Mouse (Mus musculus) myocyte (in vitro differentiated cells): ENCODE results near the gene Pdyn.

Experiments
- POLR2AphosphoS2 ChIP-seq: IDR thresholded peaks from one replicate; pipeline ENCODE4 v1.6.1; 2011; ENCODE audit warnings: low read depth, control low read depth; ENCODE audit not compliant: insufficient read length
- TCF12 ChIP-seq: IDR thresholded peaks from one replicate; pipeline ENCODE4 v1.6.1; 2011; ENCODE audit warnings: mild to moderate bottlenecking, control low read depth; ENCODE audit not compliant: poor library complexity, insufficient read depth, severe bottlenecking

DNA sequence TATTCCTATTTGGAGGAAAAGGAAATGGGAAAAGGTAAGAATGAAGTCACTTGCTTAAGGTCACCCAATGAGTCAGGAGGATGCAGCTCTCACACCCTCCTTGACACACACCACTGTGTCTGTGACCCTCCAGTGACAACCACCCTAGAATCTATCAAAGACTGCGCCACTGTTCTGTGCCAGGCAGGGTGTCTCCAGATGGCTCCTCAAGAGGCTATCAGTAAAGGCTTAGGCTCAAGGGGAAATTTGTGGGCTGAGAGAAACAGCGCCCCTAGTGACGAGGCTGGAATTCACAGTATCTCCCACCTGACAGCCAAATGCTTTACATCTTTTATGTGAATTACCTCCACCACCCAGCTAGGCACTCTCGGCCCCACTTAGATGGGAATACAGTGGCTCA, 3.6 kb downstream of the Pdyn start:
- TF ChIP-seq TCF12 (no peak), POLR2AphosphoS2 (no peak)
